Mouse (Mus musculus): ENCODE data around the gene Lrrc42. TPM values are rescaled to one million over a fixed set of nuclear protein-coding genes. Genes with fewer than 3 reads are reported as not detected.
A peak's percentile ranks its signal among the peaks of the same experiment; 100 is the strongest.

Lrrc42 gene
- 6.9 and 9.2 TPM in 2 replicates for polyA plus RNA-seq (2012; ENCODE audit: insufficient read depth, insufficient read length, missing spikeins)

GRCm38 (mm10) chr4:107253125-107254091 is at the start of gene Lrrc42, which contains the start of gene Hspb11:
Lrrc42 (minus strand) TSS chr4:107253532.
Hspb11 (plus strand) TSS chr4:107253593.
- Histone ChIP-seq H3K4me3 (ENCODE audit: insufficient read depth, low read depth, low read length) (peak within 1 kb of the TSS; percentile 97), H3K27ac (replicated peaks; ENCODE audit: low read depth, low read length) (0 out of 2 replicates have a peak within 1 kb of the TSS, but pooled peaks have one; percentile 34), H3K4me1 (ENCODE audit: control insufficient read depth, insufficient read depth, insufficient read length, low read length) (no peaks in the 10 kb centered on the region; the same call in 1 of the 2 replicates)

DNA sequence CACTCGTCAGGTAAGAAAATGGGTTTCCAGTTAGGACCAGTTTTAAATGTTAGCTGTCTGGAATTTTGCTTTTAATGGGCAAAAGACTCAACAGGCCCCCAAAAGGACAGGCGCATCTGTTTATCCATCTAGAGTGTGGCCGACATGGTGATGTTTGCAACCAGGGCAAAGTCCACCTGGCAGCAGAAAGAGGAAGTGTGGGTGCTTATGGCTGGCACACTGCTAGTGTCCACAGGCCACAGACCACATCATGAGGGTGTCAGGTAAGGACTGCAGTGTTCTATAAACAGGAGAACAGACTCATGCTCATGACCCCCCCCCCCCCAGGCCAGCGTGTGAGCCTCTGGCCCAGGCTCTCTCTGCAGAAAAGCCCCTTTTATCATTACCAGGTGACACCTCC is 49.5 kb upstream of the Lrrc42 start:
- Histone ChIP-seq H3K27ac (replicated peaks; ENCODE audit: low read depth, low read length) (no peak overlapping the region), H3K4me3 (ENCODE audit: insufficient read depth, low read depth, low read length) (no peak overlapping the region)

GRCm38 (mm10) chr4:107302221-107302620 is 48.9 kb upstream of the Lrrc42 start:
- Histone ChIP-seq H3K4me3 (ENCODE audit: insufficient read depth, low read depth, low read length) (no peak overlapping the region), H3K27ac (replicated peaks; ENCODE audit: low read depth, low read length) (no peak overlapping the region), H3K4me1 (ENCODE audit: control insufficient read depth, insufficient read depth, insufficient read length, low read length) (no peaks in the 10 kb centered on the region)

More for the DNA sequence above, 49.5 kb upstream of the Lrrc42 start:
- H3K4me1 ChIP-seq (ENCODE audit: control insufficient read depth, insufficient read depth, insufficient read length, low read length) = no peaks in the 10 kb centered on the region

GRCm38 (mm10) chr4:107300902-107301555 is 47.7 kb upstream of the Lrrc42 start:
- H3K27ac ChIP-seq (replicated peaks; ENCODE audit: low read depth, low read length) = no peak overlapping the region
- H3K4me3 ChIP-seq (ENCODE audit: insufficient read depth, low read depth, low read length) = no peak overlapping the region
- H3K4me1 ChIP-seq (ENCODE audit: control insufficient read depth, insufficient read depth, insufficient read length, low read length) = no peaks in the 10 kb centered on the region

GRCm38 (mm10) chr4:107300371-107300770 is 47.0 kb upstream of the Lrrc42 start:
- H3K4me3 ChIP-seq (ENCODE audit: insufficient read depth, low read depth, low read length) = no peak overlapping the region
- H3K4me1 ChIP-seq (ENCODE audit: control insufficient read depth, insufficient read depth, insufficient read length, low read length) = no peaks in the 10 kb centered on the region
- H3K27ac ChIP-seq (replicated peaks; ENCODE audit: low read depth, low read length) = no peak overlapping the region

- H3K27ac ChIP-seq (replicated peaks; ENCODE audit: low read depth, low read length) = no peak overlapping the region
- no peak overlapping the region for H3K4me3 ChIP-seq (ENCODE audit: insufficient read depth, low read depth, low read length)
- H3K4me1 ChIP-seq (ENCODE audit: control insufficient read depth, insufficient read depth, insufficient read length, low read length) = no peaks in the 10 kb centered on the region
Measured at GRCm38 (mm10) chr4:107299779-107300340, 46.5 kb upstream of the Lrrc42 start.

- Histone ChIP-seq H3K4me3 (ENCODE audit: insufficient read depth, low read depth, low read length) (no peak overlapping the region), H3K4me1 (ENCODE audit: control insufficient read depth, insufficient read depth, insufficient read length, low read length) (no peaks in the 10 kb centered on the region), H3K27ac (replicated peaks; ENCODE audit: low read depth, low read length) (no peak overlapping the region)
Measured at GRCm38 (mm10) chr4:107298071-107298606, 44.8 kb upstream of the Lrrc42 start.

- H3K4me3 ChIP-seq (ENCODE audit: insufficient read depth, low read depth, low read length) = no peak overlapping the region
- H3K4me1 ChIP-seq (ENCODE audit: control insufficient read depth, insufficient read depth, insufficient read length, low read length) = no peaks in the 10 kb centered on the region
- H3K27ac ChIP-seq (replicated peaks; ENCODE audit: low read depth, low read length) = no peak overlapping the region
Measured at GRCm38 (mm10) chr4:107292273-107292662, 38.9 kb upstream of the Lrrc42 start.

DNA sequence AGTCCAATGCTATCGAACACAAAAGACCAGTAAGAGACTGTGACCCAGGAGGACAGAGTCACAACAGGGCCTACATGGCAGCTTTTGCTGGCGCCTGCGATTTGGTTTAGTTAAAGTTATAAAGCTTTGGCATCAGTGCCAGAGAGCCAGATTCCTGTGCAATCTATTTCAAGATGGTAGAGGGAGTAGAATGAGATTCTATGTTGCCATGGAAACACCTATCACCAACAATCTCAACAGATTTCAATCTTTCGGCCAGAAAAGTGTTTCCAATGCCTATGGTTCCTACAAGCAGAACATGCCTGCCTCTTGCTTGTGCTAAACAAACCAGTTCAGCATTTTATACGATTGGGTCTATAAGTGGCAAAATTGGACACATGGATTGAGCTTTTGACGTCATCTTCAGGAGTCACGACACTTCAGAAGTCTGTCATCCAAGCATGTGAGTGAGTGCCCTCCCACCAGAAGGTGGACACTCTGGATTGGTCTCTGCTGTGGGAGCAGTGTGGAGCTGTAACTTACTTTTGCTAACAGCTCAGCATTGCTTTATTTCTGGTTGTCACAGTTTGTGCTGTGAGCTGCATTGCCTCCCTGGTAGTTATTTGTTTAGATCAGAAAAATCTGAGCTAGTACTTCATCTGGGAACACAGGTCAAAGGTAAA is 38.4 kb upstream of the Lrrc42 start:
- Histone ChIP-seq H3K27ac (replicated peaks; ENCODE audit: low read depth, low read length) (no peak overlapping the region), H3K4me3 (ENCODE audit: insufficient read depth, low read depth, low read length) (no peak overlapping the region), H3K4me1 (ENCODE audit: control insufficient read depth, insufficient read depth, insufficient read length, low read length) (no peaks in the 10 kb centered on the region)

GRCm38 (mm10) chr4:107287517-107287916 is 34.2 kb upstream of the Lrrc42 start:
- Histone ChIP-seq H3K4me1 (ENCODE audit: control insufficient read depth, insufficient read depth, insufficient read length, low read length) (no peaks in the 10 kb centered on the region), H3K4me3 (ENCODE audit: insufficient read depth, low read depth, low read length) (no peak overlapping the region), H3K27ac (replicated peaks; ENCODE audit: low read depth, low read length) (no peak overlapping the region)

GRCm38 (mm10) chr4:107286386-107286785 is 33.1 kb upstream of the Lrrc42 start:
- H3K4me1 ChIP-seq (ENCODE audit: control insufficient read depth, insufficient read depth, insufficient read length, low read length) = no peaks in the 10 kb centered on the region
- H3K4me3 ChIP-seq (ENCODE audit: insufficient read depth, low read depth, low read length) = no peak overlapping the region
- H3K27ac ChIP-seq (replicated peaks; ENCODE audit: low read depth, low read length) = no peak overlapping the region

DNA sequence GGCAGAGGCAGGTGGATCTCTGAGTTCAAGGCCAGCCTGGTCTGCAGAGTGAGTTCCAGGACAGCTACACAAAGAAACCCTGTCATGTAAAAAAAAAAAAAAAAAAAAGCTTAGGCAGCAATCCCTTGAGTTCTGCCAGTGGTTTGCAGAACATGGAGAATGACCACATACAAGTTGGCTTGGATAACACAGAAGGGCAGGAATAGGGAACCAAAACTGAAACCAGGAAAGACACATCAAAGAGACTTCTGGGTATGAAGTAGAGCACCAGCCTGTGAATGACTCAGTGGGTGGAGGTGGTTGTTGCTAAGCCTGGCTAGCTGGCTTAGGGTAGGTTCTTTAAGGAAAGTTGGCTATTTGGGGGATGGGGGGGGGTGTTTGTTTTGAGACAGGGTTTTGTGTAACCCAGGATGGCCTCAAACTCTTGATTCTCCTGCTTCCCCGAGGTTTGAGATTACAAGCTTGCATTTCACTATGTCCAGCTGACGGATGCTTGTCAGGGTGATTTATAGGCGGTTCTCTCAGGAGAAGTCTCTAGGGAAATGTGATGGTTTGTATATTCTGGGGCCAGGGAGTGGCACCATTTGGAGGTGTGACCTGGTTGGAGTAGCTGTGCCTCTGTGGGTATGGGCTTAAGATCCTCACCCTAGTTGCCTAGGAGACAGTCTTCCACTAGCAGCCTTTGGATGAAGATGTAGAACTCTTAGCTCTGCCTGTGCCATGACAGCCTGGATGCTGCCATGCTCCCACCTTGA is 32.3 kb upstream of the Lrrc42 start:
- H3K4me1 ChIP-seq (ENCODE audit: control insufficient read depth, insufficient read depth, insufficient read length, low read length) = no peaks in the 10 kb centered on the region
- no peak overlapping the region for H3K4me3 ChIP-seq (ENCODE audit: insufficient read depth, low read depth, low read length)
- H3K27ac ChIP-seq (replicated peaks; ENCODE audit: low read depth, low read length) = no peak overlapping the region

DNA sequence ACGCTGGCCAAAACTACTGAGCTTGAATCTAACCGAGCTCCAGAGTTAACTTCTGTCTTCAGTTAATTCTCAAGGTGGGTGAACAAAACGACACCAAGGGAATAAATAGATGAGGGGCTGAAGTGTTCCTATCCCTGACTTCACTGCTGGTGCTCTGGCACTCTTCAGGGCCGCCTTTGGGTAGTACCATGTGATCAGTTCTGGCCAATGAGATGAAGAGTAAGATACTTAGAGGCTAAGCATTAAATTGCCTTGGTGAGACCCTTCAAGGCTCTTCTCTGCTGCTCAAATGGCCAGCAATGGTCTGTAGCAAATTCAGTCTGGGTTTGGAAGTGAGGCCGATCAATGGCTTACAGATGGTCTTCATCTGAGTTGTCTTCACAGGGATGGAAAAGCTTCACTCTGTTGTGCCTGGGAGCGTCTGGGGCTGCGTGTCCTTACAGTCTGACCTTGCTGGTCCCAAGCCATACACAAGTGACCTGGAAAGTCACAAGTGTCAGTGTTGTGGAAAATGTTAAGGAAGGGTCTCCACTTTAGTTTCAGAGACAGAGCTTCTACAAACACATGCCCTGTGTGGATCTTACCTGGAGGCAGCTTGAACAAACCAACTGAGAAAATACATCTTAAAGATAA is 27.6 kb upstream of the Lrrc42 start:
- Histone ChIP-seq H3K4me1 (ENCODE audit: control insufficient read depth, insufficient read depth, insufficient read length, low read length) (no peaks in the 10 kb centered on the region), H3K4me3 (ENCODE audit: insufficient read depth, low read depth, low read length) (no peak overlapping the region), H3K27ac (replicated peaks; ENCODE audit: low read depth, low read length) (no peak overlapping the region)
